Mouse (Mus musculus): ENCODE results near the gene Rsrp1. TPM values are rescaled to one million over a fixed set of nuclear protein-coding genes. Genes with fewer than 3 reads are reported as not detected.

Gene Rsrp1
- total RNA-seq, 4 experiments from 2014 or later: 98.0 to 149 (median 104) TPM

GRCm38 (mm10) chr4:134922111-134922924 lies 1.1 kb upstream of the Rsrp1 start:
- no peak for DNase-seq (ENCODE audit: low spot score in 2 of 2)

GRCm38 (mm10) chr4:134922925-134923244 lies 507 bp upstream of the Rsrp1 start:
- peak; percentile 60 to 67 for DNase-seq (ENCODE audit: low spot score in 2 of 2)

GRCm38 (mm10) chr4:134924019-134924741 lies 788 bp downstream of the Rsrp1 start:
- DNase-seq (ENCODE audit: low spot score in 2 of 2): peak; percentile 47 to 72

DNA sequence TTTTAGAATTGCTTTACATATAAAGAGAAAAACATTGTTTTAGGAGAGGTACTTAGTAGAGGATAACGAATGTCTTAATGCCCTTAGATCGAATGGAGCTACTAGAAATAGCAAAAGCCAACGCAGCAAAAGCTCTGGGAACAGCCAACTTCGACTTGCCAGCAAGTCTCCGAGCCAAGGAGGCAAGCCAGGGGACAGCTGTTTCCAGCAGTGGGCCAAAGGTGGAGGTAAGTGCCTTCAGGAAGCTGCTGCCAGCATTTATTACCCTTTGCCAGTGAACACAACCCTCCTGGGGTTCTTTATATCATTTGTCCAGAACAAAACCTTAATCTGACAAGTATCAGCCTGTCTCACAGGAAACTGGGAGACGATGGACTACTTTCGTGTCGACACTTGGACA lies 1.8 kb downstream of the Rsrp1 start:
- peak; percentile 53 to 72 for DNase-seq (ENCODE audit: low spot score in 2 of 2)

DNA sequence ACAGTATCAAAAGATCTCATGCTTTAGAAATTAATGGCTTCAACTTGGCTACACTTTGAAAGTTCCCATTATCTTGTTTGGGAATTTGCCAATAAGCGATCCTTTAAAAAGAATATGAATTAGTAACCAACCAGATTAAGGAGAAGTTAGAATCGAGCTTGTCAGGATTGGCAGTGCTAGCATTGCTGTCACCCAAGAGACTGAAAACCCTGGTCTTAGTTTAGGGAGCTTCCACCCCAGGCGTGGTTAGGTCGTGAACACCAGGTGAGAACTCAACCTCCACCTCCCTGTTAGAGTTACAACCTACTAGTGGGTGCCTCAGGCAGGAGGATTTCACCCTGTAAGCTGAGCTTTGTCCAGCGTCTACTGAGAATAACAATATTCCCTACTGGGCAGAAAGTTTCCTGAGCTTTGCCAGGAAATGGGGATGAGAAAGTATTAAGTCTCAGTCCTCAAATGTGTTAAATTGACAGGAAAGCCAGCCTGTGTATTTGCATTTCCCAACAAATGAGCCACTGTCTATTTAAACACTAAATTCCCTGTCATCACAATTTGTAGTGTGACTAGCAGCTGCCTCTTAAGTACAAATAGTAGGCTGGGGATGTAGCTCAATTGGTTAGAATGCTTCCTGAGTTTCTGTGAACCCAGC lies 4.5 kb downstream of the Rsrp1 start:
- no peak for DNase-seq (ENCODE audit: low spot score in 2 of 2)

GRCm38 (mm10) chr4:134928464-134928836 lies 5.1 kb downstream of the Rsrp1 start:
- DNase-seq (ENCODE audit: low spot score in 2 of 2): no peak

DNA sequence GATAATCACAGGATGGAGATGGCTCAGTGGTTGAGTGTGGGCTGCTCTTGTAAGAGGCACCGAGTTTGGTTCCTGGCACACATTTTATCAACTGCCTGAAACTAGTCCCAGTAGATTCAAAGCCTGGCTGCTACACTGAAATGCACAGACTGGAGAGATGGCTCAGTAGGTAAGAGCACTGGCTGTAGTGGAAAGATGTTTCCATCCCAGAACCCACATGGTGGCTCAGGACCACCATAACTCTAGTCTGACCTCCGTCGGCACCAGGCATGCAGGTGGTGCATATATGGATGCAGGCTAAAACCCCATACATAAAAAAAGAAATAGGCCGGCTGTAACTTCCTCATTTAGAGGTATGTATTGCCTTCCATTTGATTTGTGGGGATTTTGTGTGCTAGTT lies 6.1 kb downstream of the Rsrp1 start:
- DNase-seq (ENCODE audit: low spot score in 2 of 2): no peak

GRCm38 (mm10) chr4:134930190-134930589 lies 6.8 kb downstream of the Rsrp1 start:
- DNase-seq (ENCODE audit: low spot score in 2 of 2): no peak

- DNase-seq (ENCODE audit: low spot score in 2 of 2): peak; percentile 88 to 94
Observed at GRCm38 (mm10) chr4:134930684-134931481, 7.5 kb downstream of the Rsrp1 start, which contains the start of gene Syf2. TSS of gene Syf2 (plus strand) at chr4:134930898.

- DNase-seq (ENCODE audit: low spot score in 2 of 2): no peak
Observed at GRCm38 (mm10) chr4:134937240-134938176, 14.1 kb downstream of the Rsrp1 start.

DNA sequence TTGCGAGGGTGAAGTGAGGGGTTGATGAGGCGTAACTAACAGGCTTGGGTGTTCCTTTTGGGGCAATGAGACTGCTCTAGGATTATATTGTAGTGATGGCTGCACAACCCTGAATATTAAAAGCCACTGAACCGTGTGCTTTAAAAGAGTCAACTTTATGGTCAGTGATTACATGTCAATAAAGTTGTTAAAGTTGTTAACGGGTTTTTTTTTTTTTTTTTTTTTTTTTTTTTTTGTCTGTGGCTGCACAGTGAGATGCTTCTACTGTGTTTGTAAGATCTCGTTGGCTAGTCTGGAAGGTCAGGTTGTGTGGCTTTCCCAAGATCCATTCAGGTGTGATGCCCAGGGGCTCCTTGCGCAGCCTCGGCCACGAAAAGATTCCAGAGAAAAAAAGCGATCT lies 16.5 kb downstream of the Rsrp1 start:
- DNase-seq (ENCODE audit: low spot score in 2 of 2): no peak

GRCm38 (mm10) chr4:134943758-134944538 lies 20.6 kb downstream of the Rsrp1 start:
- DNase-seq (ENCODE audit: low spot score in 2 of 2): no peak

DNA sequence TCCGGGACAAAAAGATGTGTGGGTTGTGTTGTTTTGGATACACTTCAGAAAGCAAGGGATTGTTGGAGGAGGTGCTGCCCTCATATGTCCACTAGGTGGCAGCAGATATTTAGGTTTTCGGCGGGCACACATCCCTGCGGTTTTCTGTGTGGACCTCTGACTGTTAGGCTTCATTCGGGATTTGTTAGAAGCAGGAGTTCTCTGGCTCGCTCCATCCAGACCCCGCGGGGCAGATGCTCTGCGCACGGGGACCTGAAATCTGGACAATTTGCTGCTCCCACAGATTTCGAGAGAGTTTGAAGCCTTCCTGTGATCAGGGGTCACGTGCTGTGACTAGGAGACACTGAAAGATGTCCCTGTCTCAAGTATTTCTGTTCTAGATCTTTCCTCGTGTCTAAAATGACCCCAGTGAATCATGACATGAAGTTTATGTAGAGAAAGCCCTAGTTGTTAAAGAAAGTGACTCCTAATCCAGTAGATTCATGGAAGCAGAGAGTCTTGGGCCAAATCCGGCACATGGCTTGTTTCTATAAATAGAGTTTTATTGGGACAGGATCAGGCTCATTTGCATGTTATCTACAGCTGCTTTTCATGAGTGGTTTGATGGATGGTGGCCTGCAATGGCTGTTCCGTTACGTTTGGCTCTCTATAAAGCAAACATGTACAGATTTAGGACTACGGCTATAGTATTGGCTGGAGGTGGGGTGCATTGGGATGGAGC lies 22.8 kb downstream of the Rsrp1 start:
- peak; percentile 42 to 44 for DNase-seq (ENCODE audit: low spot score in 2 of 2)

- DNase-seq (ENCODE audit: low spot score in 2 of 2): no peak
Observed at GRCm38 (mm10) chr4:134950518-134951091, 27.2 kb downstream of the Rsrp1 start.

DNA sequence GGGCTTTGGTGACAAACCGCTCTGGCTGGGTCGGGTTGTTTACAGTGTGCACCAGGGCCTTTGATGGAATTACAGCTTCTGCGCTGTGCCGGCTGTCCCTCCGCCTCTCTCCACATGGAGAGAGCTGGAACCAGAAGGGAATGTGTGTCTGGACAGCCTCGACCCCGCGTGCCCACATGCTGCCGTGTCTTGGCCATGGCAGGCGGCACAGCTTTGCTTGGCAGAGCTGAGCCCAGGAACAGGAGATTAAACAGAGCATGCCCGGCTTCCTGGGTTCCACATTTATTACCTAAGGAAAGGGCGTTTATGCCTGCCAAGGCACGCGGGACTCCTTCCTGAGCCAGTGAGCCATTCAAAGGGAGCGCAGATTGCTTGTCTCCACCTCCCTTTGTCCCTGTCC lies 31.1 kb downstream of the Rsrp1 start:
- no peak for DNase-seq (ENCODE audit: low spot score in 2 of 2)

- DNase-seq (ENCODE audit: low spot score in 2 of 2): no peak
Observed at GRCm38 (mm10) chr4:134955196-134955595, 31.8 kb downstream of the Rsrp1 start.

GRCm38 (mm10) chr4:134955845-134956244 lies 32.5 kb downstream of the Rsrp1 start:
- no peak for DNase-seq (ENCODE audit: low spot score in 2 of 2)

GRCm38 (mm10) chr4:134956328-134956727 lies 32.9 kb downstream of the Rsrp1 start:
- peak; percentile 37 to 50 for DNase-seq (ENCODE audit: low spot score in 2 of 2)
